Mouse (Mus musculus) intestine, embryonic 15.5 days (tissue): ENCODE measurements around the gene Pck2. TPM values are rescaled to one million over a fixed set of nuclear protein-coding genes. Genes with fewer than 3 reads are reported as not detected.

Source experiments
- ATAC-seq: fragments of 200-750 bp; cut with Nextera tagmentation; 2 replicates; pipeline ENCODE4 v1.8.0; 2017; ENCODE audit warnings: moderate TSS enrichment, moderate library complexity
- H3K27ac ChIP-seq: fragments of 300-500 bp; sonication (generic); 2 replicates; pipeline ENCODE4 v1.5.1; 2015; ENCODE audit warnings: mild to moderate bottlenecking, inconsistent platforms
- H3K27me3 ChIP-seq: fragments of 300-500 bp; sonication (generic); replicated peaks from 2 replicates; pipeline ENCODE4 v1.6.1; 2015; ENCODE audit warnings: inconsistent platforms
- H3K36me3 ChIP-seq: fragments of 300-500 bp; sonication (generic); 2 replicates; pipeline ENCODE4 v1.6.1; 2015; ENCODE audit warnings: inconsistent platforms
- H3K4me1 ChIP-seq: fragments of 300-500 bp; sonication (generic); replicated peaks from 2 replicates; pipeline ENCODE4 v1.6.1; 2015; ENCODE audit warnings: inconsistent platforms
- H3K4me2 ChIP-seq: fragments of 300-500 bp; sonication (generic); replicated peaks from 2 replicates; pipeline ENCODE4 v1.6.1; 2015; ENCODE audit warnings: mild to moderate bottlenecking, inconsistent platforms
- H3K4me3 ChIP-seq: fragments of 300-500 bp; sonication (generic); replicated peaks from 2 replicates; pipeline ENCODE4 v1.5.1; 2015; ENCODE audit warnings: inconsistent platforms
- H3K9ac ChIP-seq: fragments of 300-500 bp; sonication (generic); 2 replicates; pipeline ENCODE4 v1.6.1; 2015; ENCODE audit warnings: inconsistent platforms
- H3K9me3 ChIP-seq: fragments of 300-500 bp; sonication (generic); 2 replicates; pipeline ENCODE4 v1.6.1; 2016; ENCODE audit warnings: inconsistent platforms
- WGBS: fragments of 180-500 bp; shearing (Covaris S2); methylation state at CpG from one replicate; pipeline ENCODE4 v1.1.7; 2015; 5-methylcytosine and 5-hydroxymethylcytosine counted together
- polyA plus RNA-seq: library from polyadenylated mRNA; unstranded; fragments of >200 nt; fragmentation: Nextera tagmentation; extraction: Ambion mirVana; gene quantifications from 2 replicates; pipeline ENCODE4 v1.2.1, GENCODE M21; 2015

Pck2 gene
- polyA plus RNA-seq, 1 experiment from 2014 or later, result 48.8 TPM

DNA sequence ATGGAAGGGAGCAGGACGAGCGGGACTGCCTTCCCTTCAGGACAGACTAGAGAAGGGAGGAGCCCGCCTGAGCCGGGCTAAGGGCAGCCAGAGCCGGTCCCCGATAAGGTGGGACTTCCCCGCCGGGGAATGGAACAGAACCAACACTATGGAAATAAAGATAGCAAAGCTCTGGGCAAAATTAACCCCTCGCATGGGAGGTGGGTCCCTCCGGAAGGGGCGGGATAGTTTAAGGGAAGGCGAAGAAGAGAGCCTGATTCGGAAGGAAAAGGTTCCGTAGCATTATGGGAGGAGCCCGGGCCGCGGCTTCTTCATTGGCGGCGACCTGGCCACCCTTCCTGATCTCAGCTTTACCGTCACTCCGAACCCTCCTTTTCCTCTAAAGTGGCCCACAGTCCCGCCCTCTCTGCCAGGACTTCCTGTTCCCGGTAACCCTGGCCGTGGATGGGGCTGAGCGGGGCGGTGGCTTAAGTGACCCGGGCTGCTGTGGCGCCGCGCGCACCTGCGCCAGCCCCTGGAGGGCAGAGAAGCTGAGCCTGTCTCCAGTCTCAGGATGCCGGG, 51.3 kb downstream of the Pck2 start, which contains the start of gene Rnf31:
Rnf31 (plus strand) TSS at position 378 of the 561 bp plus-strand sequence.
- H3K27me3 ChIP-seq, result no peaks in the 10 kb centered on the region
- ATAC-seq, result peak; percentile 92
- peaks cover 20% of the 10 kb centered on the region for H3K4me1 ChIP-seq
- H3K27ac ChIP-seq, result peak within 1 kb of the TSS; percentile 98
- H3K9me3 ChIP-seq, result no peaks in the 10 kb centered on the region
- peak within 1 kb of the TSS; percentile 91 for H3K9ac ChIP-seq
- peaks cover 18% of the 10 kb centered on the region for H3K36me3 ChIP-seq
- peak within 1 kb of the TSS; percentile 90 for H3K4me3 ChIP-seq
- WGBS, result under 1% methylated on average over 33 of the region's 33 CpGs
- peak within 1 kb of the TSS; percentile 85 for H3K4me2 ChIP-seq

GRCm38 (mm10) chr14:55592226-55592625, 52.2 kb downstream of the Pck2 start:
- Histone ChIP-seq H3K9me3 (no peaks in the 10 kb centered on the region), H3K36me3 (peaks cover 24% of the 10 kb centered on the region), H3K4me2 (peak overlapping the region; percentile 85), H3K9ac (peak overlapping the region; percentile 91), H3K27ac (peak overlapping the region; percentile 98), H3K4me1 (peaks cover 20% of the 10 kb centered on the region), H3K4me3 (peak overlapping the region; percentile 90), H3K27me3 (no peaks in the 10 kb centered on the region)
- no peak for ATAC-seq
- WGBS, result 5% methylated on average over 16 of the region's 16 CpGs

DNA sequence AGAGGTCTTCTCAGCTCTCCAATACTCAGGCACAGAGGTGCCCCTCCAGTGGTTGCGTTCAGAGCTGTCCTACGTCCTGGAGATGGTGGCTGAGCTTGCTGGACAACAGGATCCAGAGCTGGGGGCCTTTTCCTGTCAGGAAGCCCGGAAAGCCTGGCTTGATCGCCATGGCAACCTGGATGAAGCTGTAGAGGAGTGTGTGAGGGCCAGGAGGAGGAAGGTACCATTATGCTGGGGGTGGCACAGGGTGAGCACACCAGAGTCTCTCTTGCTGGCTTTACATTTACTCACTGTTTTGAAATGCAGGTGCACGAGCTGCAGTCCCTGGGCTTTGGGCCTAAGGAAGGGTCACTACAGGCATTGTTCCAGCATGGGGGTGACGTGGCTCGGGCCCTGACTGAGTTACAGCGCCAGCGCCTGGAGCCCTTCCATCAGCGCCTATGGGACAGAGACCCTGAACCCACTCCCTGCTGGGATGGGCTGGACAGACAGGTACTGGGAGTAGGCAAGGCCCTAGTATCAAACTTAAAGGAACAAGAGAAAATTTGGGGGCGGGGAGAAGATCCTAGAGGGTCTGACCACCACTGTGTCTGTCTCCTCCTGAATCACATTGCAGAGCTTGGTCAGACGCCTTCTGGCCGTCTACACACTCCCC, 56.1 kb downstream of the Pck2 start:
- H3K36me3 ChIP-seq, result peaks cover 50% of the 10 kb centered on the region
- no peaks in the 10 kb centered on the region for H3K9me3 ChIP-seq
- no peaks in the 10 kb centered on the region for H3K27me3 ChIP-seq
- H3K9ac ChIP-seq, result no peak overlapping the region
- peaks cover 9% of the 10 kb centered on the region for H3K4me1 ChIP-seq
- H3K27ac ChIP-seq, result no peak overlapping the region; the same call in 1 of the 2 replicates
- H3K4me3 ChIP-seq, result no peak overlapping the region
- WGBS, result 80% methylated on average over 13 of the region's 13 CpGs
- ATAC-seq, result no peak
- no peak overlapping the region for H3K4me2 ChIP-seq

DNA sequence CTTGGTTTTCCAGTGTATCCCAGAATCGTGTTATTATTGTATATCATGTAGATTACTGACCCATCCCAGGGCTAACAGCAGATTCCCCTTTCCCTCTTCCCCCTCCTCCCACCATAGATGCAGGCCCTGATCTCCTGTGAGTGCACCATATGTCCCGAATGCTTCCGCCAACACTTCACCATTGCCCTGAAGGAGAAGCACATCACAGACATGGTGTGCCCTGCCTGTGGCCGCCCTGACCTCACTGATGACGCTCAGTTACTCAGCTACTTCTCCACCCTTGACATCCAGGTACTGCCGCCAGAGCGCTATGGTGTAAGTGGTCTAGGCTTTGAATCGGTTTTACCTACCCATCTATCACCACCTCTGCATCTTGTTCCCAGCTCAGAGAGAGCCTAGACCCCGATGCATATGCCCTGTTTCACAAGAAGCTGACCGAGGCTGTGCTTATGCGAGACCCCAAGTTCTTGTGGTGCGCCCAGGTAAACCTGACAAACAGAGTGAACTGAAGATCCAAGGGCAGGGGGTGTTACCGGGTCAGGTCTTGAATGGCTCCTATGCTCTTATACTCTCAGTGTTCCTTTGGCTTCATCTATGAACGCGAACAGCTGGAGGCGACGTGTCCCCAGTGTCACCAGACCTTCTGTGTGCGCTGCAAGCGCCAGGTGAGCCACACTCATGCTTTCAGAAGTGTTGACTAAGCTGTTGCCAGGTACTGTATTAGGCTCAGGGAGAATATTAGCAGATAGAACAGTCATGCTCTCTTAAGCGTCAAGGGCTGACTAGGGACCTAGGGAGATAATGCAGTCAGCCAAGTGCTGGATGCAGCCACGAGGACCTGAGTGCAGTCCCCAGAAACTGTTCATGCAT, 58.7 kb downstream of the Pck2 start:
- 94% methylated on average over 21 of the region's 21 CpGs for WGBS
- Histone ChIP-seq H3K4me2 (no peak overlapping the region), H3K27me3 (no peaks in the 10 kb centered on the region), H3K27ac (no peak overlapping the region), H3K4me3 (no peak overlapping the region), H3K36me3 (peaks cover 59% of the 10 kb centered on the region), H3K4me1 (0 out of 2 replicates have a peak, but pooled peaks cover 5% of the 10 kb centered on the region), H3K9ac (no peak overlapping the region), H3K9me3 (no peaks in the 10 kb centered on the region)
- no peak for ATAC-seq

Other genes starting within 250 kb of the Pck2 start
- gene Dhrs4, start 61.5 kb upstream of the Pck2 start, polyA plus RNA-seq, result 137 and 139 TPM in 2 replicates
- gene Carmil3, start 49.6 kb upstream of the Pck2 start, polyA plus RNA-seq, result 2.2 and 2.4 TPM in 2 replicates
- 0.25 and 0.40 TPM in 2 replicates for gene Cpne6, start 29.8 kb upstream of the Pck2 start, polyA plus RNA-seq
- gene Nrl, start 15.3 kb upstream of the Pck2 start, polyA plus RNA-seq, result not detected in 2 replicates
- gene Dcaf11, start 19.7 kb downstream of the Pck2 start, polyA plus RNA-seq, result 72.8 and 86.2 TPM in 2 replicates
- 2.2 and 2.4 TPM in 2 replicates for gene A730061H03Rik, start 20.1 kb downstream of the Pck2 start, polyA plus RNA-seq
- 0.49 and 0.72 TPM in 2 replicates for gene Fitm1, start 35.4 kb downstream of the Pck2 start, polyA plus RNA-seq
- gene Psme1, start 37.9 kb downstream of the Pck2 start, polyA plus RNA-seq, result 197 and 207 TPM in 2 replicates
- gene Emc9, start 45.0 kb downstream of the Pck2 start, polyA plus RNA-seq, result 9.6 and 11.6 TPM in 2 replicates
- gene Psme2, start 50.8 kb downstream of the Pck2 start, polyA plus RNA-seq, result 343 and 366 TPM in 2 replicates
- 15.7 and 16.3 TPM in 2 replicates for gene Rnf31, start 51.4 kb downstream of the Pck2 start, polyA plus RNA-seq
- 10.5 and 10.8 TPM in 2 replicates for gene Irf9, start 63.3 kb downstream of the Pck2 start, polyA plus RNA-seq
- gene Rec8, start 77.8 kb downstream of the Pck2 start, polyA plus RNA-seq, result 8.2 and 10.5 TPM in 2 replicates
- 63.8 and 72.8 TPM in 2 replicates for gene Ipo4, start 95.7 kb downstream of the Pck2 start, polyA plus RNA-seq
- gene Gm49378, start 97.6 kb downstream of the Pck2 start, polyA plus RNA-seq, result 0.86 and 2.6 TPM in 2 replicates
- gene Tm9sf1, start 103.5 kb downstream of the Pck2 start, polyA plus RNA-seq, result 119 and 124 TPM in 2 replicates
- 0.75 and 1.2 TPM in 2 replicates for gene Tssk4, start 109.9 kb downstream of the Pck2 start, polyA plus RNA-seq
- gene Mdp1, start 120.2 kb downstream of the Pck2 start, polyA plus RNA-seq, result 58.4 and 62.1 TPM in 2 replicates
- gene Gmpr2, start 131.7 kb downstream of the Pck2 start, polyA plus RNA-seq, result 58.6 and 58.7 TPM in 2 replicates
- 510 and 527 TPM in 2 replicates for gene Nedd8, start 131.9 kb downstream of the Pck2 start, polyA plus RNA-seq
- gene Tinf2, start 141.6 kb downstream of the Pck2 start, polyA plus RNA-seq, result 35.8 and 38.7 TPM in 2 replicates
- 1.1 and 1.2 TPM in 2 replicates for gene Tgm1, start 173.7 kb downstream of the Pck2 start, polyA plus RNA-seq
- 34.1 and 34.9 TPM in 2 replicates for gene Rabggta, start 182.0 kb downstream of the Pck2 start, polyA plus RNA-seq
- gene Dhrs1, start 205.4 kb downstream of the Pck2 start, polyA plus RNA-seq, result 99.4 and 117 TPM in 2 replicates
- gene Nop9, start 205.4 kb downstream of the Pck2 start, polyA plus RNA-seq, result 35.6 and 36.0 TPM in 2 replicates
- gene Cideb, start 218.2 kb downstream of the Pck2 start, polyA plus RNA-seq, result 52.7 and 63.5 TPM in 2 replicates
- gene Ltb4r2, start 221.2 kb downstream of the Pck2 start, polyA plus RNA-seq, result 0.31 and 0.52 TPM in 2 replicates
- gene Ltb4r1, start 225.7 kb downstream of the Pck2 start, polyA plus RNA-seq, result 0.93 and 1.0 TPM in 2 replicates
- 6.7 and 7.0 TPM in 2 replicates for gene Adcy4, start 243.8 kb downstream of the Pck2 start, polyA plus RNA-seq
- gene Ripk3, start 248.6 kb downstream of the Pck2 start, polyA plus RNA-seq, result 45.2 and 45.6 TPM in 2 replicates